Mouse (Mus musculus) cerebellum, postnatal 4 days (tissue): ENCODE measurements around the gene Entpd7.

Experiments
- DNase-seq, 2 experiments: peaks; one replicate each; pipeline ENCODE4 v3.0.0; 2022; ENCODE audit warnings: low spot score in 2 of 2, mixed read lengths in 1 of 2

Gene Entpd7

GRCm38 (mm10) chr19:43724821-43725220 is 35.3 kb downstream of the Entpd7 start:
- DNase-seq, result no peak

DNA sequence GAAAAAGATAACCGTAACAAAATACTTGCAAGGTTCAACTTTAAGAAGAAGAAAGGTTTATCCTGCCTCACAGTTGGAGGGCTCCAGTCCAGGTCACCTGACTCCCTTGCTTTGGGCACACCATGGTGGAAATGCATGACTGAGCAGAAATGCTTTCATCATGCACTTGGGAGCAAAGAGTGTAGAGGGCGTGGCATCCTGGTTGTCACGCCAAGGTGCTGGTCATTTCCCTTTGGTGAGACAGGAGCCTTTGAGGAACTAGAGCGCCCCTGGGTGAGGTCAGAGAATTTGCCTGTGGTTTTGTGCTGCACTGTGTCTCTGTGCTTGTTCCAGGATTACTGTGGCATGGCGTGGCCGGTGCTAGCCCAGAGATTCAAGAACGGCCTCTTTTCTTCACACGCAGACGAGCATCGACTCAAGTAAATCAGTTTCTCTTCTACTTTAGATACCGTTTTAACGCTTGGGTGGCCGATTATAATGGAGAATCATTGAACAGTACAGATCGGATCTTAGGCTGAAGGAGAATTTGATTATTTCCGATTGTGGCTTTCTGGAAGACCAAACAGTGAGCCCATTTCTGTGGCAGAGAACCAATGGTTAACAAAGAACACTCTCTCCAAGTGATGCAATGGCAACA is 37.2 kb downstream of the Entpd7 start:
- DNase-seq, result no peak

- no peak for DNase-seq
Observed at GRCm38 (mm10) chr19:43729296-43730036, 40.0 kb downstream of the Entpd7 start.

GRCm38 (mm10) chr19:43730037-43730428 is 40.6 kb downstream of the Entpd7 start:
- no peak for DNase-seq

- DNase-seq, result no peak
Observed at GRCm38 (mm10) chr19:43731157-43731556, 41.7 kb downstream of the Entpd7 start.

GRCm38 (mm10) chr19:43738409-43738808 is 48.9 kb downstream of the Entpd7 start:
- no peak for DNase-seq

DNA sequence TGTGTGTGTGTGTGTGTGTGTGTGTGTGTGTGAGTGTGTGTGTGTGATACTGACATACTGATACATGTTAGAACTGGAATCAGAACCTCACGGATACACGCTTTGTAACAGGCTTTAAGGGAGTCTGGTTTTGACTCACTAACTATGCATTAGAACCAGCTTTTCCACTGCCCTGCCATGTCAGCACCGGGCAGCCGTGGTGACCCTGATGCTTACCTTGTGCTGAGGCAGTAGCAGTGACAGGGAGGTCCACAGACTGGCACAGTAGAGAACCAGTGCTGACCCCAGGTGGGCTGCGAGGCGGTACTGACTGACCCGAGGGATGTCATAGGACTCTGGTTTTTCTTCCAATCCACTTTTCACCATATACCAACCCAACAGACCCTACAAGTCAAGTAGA is 53.9 kb downstream of the Entpd7 start:
- DNase-seq, result no peak

DNA sequence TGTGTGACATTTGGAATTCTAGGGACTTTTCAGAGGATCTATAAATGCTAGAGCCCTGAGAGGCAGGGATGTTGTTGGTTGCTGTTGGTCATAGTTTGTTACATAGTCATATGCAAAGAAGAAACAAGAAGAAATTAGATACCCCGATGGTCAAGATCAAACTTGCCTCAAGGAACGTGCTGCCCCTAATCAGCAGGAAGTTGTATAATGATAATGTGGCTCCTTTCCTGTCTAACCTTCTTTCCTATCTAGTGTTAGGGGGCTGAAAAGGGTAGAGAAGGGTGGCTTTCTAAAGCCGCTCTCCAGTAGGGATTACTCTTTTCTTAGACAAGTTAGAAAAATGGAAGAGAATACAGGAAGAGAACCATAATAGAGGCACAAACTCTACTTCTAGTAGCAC is 56.3 kb downstream of the Entpd7 start:
- DNase-seq, result no peak

- no peak for DNase-seq
Observed at GRCm38 (mm10) chr19:43747877-43748276, 58.4 kb downstream of the Entpd7 start.

DNA sequence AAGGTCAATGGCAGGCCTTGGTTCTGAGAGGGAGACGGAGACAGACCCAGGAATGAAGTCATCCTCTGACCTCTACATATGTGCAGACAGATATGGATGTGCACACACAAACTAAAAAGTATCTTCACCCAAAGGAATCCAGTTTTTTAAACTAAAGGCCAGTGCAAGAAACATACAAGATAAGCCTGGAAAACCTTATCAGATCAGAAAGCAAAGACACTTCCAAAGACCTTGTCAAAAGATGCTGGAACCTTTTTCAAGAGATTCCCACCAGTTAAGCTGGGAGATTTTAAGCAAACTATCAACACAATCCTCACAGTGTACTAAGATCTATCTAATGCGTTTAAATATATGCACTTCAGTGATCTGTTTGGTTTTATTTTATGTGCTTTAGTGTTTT is 60.5 kb downstream of the Entpd7 start:
- DNase-seq, result no peak

GRCm38 (mm10) chr19:43752489-43753225 is 63.2 kb downstream of the Entpd7 start, which contains the start of the genes Cutc and Cox15:
Cutc (plus strand) TSS chr19:43752996.
Cox15 (minus strand) TSS chr19:43753000.
- peak; percentile 93 to 98 for DNase-seq

- DNase-seq, result peak; percentile 70 to 90
Observed at GRCm38 (mm10) chr19:43753226-43753835, 63.9 kb downstream of the Entpd7 start.

- DNase-seq, result no peak
Observed at GRCm38 (mm10) chr19:43754237-43754636, 64.8 kb downstream of the Entpd7 start.

- no peak for DNase-seq
Observed at GRCm38 (mm10) chr19:43754872-43755271, 65.4 kb downstream of the Entpd7 start.

DNA sequence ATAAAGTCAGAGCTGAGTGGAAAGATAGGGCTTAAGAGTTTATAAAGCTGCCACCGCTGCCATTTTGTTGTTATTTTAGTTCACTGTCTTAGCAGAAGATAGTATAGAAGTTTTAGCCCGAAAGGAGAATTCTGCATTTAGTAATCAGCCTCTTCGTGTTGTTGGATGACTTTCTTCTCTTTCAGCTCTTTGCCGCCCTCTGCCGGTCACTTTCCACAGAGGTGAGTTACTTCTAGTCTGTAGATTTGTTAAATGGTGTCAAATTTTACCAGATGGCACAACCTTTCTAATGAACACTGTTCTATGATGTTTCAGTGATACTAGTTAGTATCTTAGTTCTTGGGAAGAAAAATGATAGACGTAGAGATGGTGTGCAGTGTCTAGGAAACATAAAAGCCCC is 71.0 kb downstream of the Entpd7 start:
- DNase-seq, result peak; percentile 45 to 65

DNA sequence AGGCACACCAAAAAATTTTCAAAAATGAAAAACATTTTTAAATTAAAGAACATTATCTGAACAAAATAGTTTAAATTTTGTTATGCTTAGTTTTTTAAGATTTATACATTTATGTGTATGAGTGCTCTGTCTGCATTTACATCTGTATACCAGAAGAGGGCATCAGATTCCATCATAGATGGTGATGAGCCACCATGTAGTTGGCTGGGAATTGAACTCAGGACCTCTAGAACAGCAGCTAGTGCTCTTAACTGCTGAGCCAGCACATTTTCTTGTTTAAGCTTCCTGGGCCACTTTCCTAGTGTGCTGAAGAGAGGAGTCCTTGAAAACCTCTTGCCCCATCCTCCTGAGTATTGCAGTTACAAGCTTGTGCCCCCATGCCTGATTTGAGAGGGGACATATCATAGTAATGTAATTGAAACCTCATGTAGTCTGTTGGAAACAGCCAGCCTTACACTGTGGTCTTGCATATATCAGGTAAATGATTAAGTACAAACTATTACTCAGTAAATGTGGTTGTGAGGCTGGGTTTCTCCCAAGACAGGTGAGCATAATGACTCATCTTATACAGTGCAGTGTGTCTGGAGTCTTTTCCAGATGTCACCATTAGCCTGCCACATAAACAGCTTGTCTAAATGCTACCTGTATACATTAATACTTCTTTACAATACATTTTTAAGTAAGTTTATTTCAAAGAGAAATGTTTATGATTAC is 72.2 kb downstream of the Entpd7 start:
- no peak for DNase-seq

- no peak for DNase-seq
Observed at GRCm38 (mm10) chr19:43762410-43762809, 72.9 kb downstream of the Entpd7 start.

- DNase-seq, result no peak
Observed at GRCm38 (mm10) chr19:43766451-43766850, 77.0 kb downstream of the Entpd7 start.

DNA sequence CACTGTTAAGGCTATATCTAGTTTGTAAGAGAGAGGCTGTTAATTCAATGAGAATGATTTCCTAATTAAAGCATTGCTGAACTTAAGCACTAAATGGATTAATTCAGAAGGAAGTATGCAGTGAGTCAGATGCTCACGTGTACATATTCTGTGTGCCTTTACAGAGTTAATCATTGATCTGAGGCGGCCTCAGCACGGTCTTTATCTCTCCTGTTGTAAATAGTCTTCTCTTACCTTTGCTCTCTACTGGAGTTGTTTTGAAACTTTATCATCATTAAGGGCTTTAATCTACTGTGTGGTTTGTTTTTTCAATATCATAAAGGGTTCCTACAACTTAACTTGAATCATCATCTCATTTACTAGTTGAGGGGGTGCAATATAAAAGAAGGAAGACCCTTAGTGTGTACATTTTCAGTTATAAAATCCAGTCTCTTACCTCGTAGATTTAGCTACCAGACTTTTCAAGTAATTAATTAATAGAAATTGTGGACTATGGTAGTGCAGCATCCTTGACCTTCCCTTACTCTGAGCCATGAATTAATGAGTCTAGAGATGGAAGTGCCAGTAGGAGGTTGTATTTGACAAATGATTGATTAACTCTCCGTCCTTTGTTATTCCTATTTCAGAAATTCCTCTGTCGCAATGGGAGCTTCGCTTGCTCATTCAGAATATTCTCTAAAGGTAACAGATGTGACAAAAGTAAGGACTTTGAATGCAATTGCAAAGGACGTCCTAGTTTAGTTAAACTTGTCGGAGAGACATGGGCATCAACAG is 78.3 kb downstream of the Entpd7 start:
- no peak for DNase-seq

- DNase-seq, result no peak
Observed at GRCm38 (mm10) chr19:43769366-43769960, 80.0 kb downstream of the Entpd7 start.
